Mouse (Mus musculus): Measurements from ENCODE around the gene Slc5a10. TPM values are rescaled to one million over a fixed set of nuclear protein-coding genes. Genes with fewer than 3 reads are reported as not detected.

Gene Slc5a10
- total and polyA plus RNA-seq, 3 experiments: not detected

DNA sequence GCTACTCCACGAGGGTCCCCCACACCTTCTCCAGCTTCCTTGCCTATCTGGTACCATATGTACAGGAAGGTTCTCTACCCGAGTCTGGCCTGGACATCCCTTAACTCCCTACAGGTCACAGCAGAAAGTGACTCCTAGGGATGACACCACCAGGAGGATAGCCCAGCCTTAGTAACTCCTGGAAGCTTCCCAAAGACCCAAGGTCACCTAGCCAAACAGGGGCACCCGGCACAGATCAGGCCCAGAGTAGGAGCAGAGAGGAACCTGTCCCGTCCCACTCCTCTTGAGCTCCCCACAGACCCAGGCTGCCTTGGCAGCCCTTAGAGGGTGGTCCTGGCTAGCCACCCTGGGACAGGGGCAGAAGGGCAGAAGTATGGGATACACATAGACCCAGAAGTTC lies 55.2 kb downstream of the Slc5a10 start:
- H3K9me3 ChIP-seq (replicated peaks): no peaks in the 10 kb centered on the region
- H3K27me3 ChIP-seq (ENCODE audit: insufficient read depth, low read length): peaks cover 8% of the 10 kb centered on the region
- no peak overlapping the region for H3K4me3 ChIP-seq (ENCODE audit: low read depth, low read length)
- peaks cover 38% of the 10 kb centered on the region for H3K36me3 ChIP-seq (replicated peaks)
- ATAC-seq (ENCODE audit: extremely low read depth, insufficient number of reproducible peaks, low FRiP score, poor library complexity, severe bottlenecking): no peak
- DNase-seq (ENCODE audit: low spot score): no peak
- peaks cover 7% of the 10 kb centered on the region; the same call in 1 of the 2 replicates for H3K4me1 ChIP-seq (ENCODE audit: insufficient read depth, low read depth, low read length)
- TF ChIP-seq GATA1 (IDR thresholded peaks at IDR 0.05; ENCODE audit: borderline replicate concordance, low read length) (no peak), GATA2 (IDR thresholded peaks at IDR 0.05; ENCODE audit: borderline replicate concordance, low read depth, low read length) (no peak), TAL1 (conservative IDR thresholded peaks at IDR 0.05; ENCODE audit: low read depth, low read length) (no peak), POLR2AphosphoS5 (IDR thresholded peaks at IDR 0.05; ENCODE audit: insufficient replicate concordance, low read depth, low read length) (no peak), CTCF (IDR thresholded peaks at IDR 0.05; ENCODE audit: low read depth, low read length) (no peak)

DNA sequence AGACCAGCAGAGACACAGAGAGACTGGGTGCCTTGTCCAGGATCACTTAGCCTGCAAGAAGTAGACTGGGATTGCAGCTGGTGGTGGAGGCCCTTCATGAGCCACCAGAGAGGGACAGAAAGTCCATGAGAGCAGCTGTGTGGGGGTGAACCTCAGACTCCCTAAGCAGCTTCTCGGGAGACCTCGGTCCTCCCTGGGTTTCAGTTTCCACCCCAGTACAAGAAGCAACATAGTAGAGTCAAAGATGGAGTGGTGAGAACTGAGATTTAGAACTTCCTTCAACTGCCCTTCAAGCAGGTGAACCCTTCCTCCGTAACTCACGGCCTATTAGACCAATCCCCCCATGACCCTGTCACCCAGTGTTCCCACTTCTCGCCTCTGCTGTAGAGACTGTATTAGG lies 58.4 kb downstream of the Slc5a10 start:
- H3K9me3 ChIP-seq (replicated peaks): no peaks in the 10 kb centered on the region
- peaks cover 41% of the 10 kb centered on the region for H3K36me3 ChIP-seq (replicated peaks)
- no peaks in the 10 kb centered on the region for H3K4me1 ChIP-seq (ENCODE audit: insufficient read depth, low read depth, low read length)
- H3K4me3 ChIP-seq (ENCODE audit: low read depth, low read length): no peak overlapping the region
- H3K27me3 ChIP-seq (ENCODE audit: insufficient read depth, low read length): peaks cover 11% of the 10 kb centered on the region
- ATAC-seq (ENCODE audit: extremely low read depth, insufficient number of reproducible peaks, low FRiP score, poor library complexity, severe bottlenecking) (no peak), DNase-seq (ENCODE audit: low spot score) (no peak)
- TF ChIP-seq TAL1 (conservative IDR thresholded peaks at IDR 0.05; ENCODE audit: low read depth, low read length) (no peak), GATA2 (IDR thresholded peaks at IDR 0.05; ENCODE audit: borderline replicate concordance, low read depth, low read length) (no peak), GATA1 (IDR thresholded peaks at IDR 0.05; ENCODE audit: borderline replicate concordance, low read length) (no peak), CTCF (IDR thresholded peaks at IDR 0.05; ENCODE audit: low read depth, low read length) (no peak), POLR2AphosphoS5 (IDR thresholded peaks at IDR 0.05; ENCODE audit: insufficient replicate concordance, low read depth, low read length) (no peak)

DNA sequence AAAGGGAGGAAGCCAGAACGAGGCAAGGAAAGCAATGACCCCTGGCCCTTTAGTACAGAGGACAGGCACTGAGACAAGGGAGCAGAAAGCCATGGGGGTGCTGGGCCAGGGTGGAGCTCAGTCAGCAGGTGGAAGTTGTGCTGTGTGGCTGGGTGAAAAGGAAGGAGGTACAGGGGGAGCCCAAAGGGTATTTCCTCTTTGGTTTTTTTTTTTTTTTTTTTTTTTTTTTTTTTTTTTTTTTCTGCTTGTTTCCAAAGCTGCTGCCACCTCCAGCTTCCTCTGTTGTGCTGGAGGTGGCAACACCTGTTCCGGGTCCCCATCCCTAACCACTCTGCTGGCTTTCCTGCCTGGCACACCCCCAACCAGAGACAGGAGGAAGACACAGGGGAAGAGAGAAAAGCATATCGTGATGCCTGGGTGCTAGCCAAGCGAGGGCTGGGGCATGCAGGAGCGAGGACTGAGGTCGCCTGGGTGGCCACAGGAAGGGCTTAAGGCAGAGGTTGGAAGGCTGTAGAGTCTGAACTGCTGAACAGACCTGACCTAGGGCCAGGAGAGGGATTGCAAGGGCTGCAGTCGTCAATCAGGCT lies 59.7 kb downstream of the Slc5a10 start:
- peaks cover 11% of the 10 kb centered on the region for H3K27me3 ChIP-seq (ENCODE audit: insufficient read depth, low read length)
- TF ChIP-seq GATA1 (IDR thresholded peaks at IDR 0.05; ENCODE audit: borderline replicate concordance, low read length) (no peak), GATA2 (IDR thresholded peaks at IDR 0.05; ENCODE audit: borderline replicate concordance, low read depth, low read length) (no peak), POLR2AphosphoS5 (IDR thresholded peaks at IDR 0.05; ENCODE audit: insufficient replicate concordance, low read depth, low read length) (no peak), TAL1 (conservative IDR thresholded peaks at IDR 0.05; ENCODE audit: low read depth, low read length) (no peak), CTCF (IDR thresholded peaks at IDR 0.05; ENCODE audit: low read depth, low read length) (no peak)
- peaks cover 3% of the 10 kb centered on the region; the same call in 1 of the 2 replicates for H3K4me1 ChIP-seq (ENCODE audit: insufficient read depth, low read depth, low read length)
- DNase-seq (ENCODE audit: low spot score) (no peak), ATAC-seq (ENCODE audit: extremely low read depth, insufficient number of reproducible peaks, low FRiP score, poor library complexity, severe bottlenecking) (no peak)
- H3K9me3 ChIP-seq (replicated peaks): no peaks in the 10 kb centered on the region
- H3K36me3 ChIP-seq (replicated peaks): peaks cover 41% of the 10 kb centered on the region
- H3K4me3 ChIP-seq (ENCODE audit: low read depth, low read length): no peak overlapping the region

DNA sequence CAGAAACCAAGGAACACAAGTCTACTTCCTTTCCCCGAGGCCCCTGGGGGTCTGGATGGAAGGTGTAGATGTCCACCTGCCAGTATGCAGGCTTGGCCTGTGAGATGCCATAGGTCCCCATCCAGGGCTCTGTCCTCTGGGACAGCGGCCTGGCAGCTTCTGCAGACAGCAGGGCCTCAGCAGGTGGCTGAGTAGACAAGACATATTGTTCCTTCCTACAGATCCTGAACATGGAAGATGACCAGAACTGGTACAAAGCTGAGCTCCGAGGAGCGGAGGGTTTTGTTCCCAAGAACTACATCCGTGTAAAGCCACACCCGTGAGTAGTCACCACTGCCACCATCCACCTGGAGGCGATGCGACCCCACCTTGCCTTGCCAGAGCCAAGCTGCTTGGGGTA lies 60.6 kb downstream of the Slc5a10 start:
- ATAC-seq (ENCODE audit: extremely low read depth, insufficient number of reproducible peaks, low FRiP score, poor library complexity, severe bottlenecking) (no peak), DNase-seq (ENCODE audit: low spot score) (no peak)
- Histone ChIP-seq H3K27me3 (ENCODE audit: insufficient read depth, low read length) (peaks cover 11% of the 10 kb centered on the region), H3K4me1 (ENCODE audit: insufficient read depth, low read depth, low read length) (peaks cover 3% of the 10 kb centered on the region; the same call in 1 of the 2 replicates), H3K9me3 (replicated peaks) (no peaks in the 10 kb centered on the region), H3K4me3 (ENCODE audit: low read depth, low read length) (no peak overlapping the region), H3K36me3 (replicated peaks) (peaks cover 32% of the 10 kb centered on the region)
- no peak for TF ChIP-seq TAL1 (conservative IDR thresholded peaks at IDR 0.05; ENCODE audit: low read depth, low read length)
- no peak for TF ChIP-seq POLR2AphosphoS5 (IDR thresholded peaks at IDR 0.05; ENCODE audit: insufficient replicate concordance, low read depth, low read length)
- no peak for TF ChIP-seq GATA1 (IDR thresholded peaks at IDR 0.05; ENCODE audit: borderline replicate concordance, low read length)
- no peak for TF ChIP-seq GATA2 (IDR thresholded peaks at IDR 0.05; ENCODE audit: borderline replicate concordance, low read depth, low read length)
- TF ChIP-seq CTCF (IDR thresholded peaks at IDR 0.05; ENCODE audit: low read depth, low read length): no peak

DNA sequence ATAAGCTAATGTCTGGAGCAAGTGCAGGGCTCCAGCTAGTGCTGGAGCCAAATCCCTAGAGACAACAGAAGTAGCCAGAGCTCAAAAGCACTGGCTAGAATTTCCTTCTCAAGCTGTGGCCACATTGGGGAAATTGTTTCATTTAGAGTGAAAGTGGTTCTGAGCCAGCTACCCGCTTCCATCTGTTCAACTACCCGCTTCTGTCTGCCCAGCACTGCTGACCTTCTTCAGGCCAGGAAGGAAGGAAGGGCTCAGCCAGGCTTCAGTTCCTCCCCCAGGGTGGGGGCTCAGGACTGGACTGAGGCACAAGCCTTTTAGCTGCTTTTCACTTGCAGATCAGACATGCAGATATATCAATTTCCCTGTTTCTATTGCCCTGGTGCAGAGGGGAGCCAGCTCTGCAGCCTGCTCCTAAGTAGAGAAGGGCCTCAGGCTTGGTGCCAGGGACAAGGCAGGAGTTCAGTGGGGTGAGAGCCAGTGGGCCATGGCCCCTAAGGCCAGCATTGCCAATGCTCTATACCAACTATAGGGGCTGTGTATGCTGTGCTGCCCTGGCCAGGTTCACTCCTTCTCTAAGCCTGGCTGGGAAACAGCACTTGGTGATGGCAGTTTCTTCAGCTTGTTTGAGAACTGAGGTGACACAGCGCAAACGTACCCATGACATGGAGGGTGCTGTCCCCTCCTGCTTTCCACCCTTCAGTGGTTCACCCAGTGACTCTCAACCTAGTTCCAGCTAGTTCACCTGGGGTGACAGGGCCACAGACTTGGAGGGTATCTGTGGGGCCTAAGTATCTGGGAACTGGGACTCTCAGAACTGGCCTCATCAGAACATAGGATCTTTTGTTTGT lies 61.4 kb downstream of the Slc5a10 start:
- Histone ChIP-seq H3K4me1 (ENCODE audit: insufficient read depth, low read depth, low read length) (peaks cover 7% of the 10 kb centered on the region), H3K4me3 (ENCODE audit: low read depth, low read length) (no peak overlapping the region)
- no peak for DNase-seq (ENCODE audit: low spot score)

DNA sequence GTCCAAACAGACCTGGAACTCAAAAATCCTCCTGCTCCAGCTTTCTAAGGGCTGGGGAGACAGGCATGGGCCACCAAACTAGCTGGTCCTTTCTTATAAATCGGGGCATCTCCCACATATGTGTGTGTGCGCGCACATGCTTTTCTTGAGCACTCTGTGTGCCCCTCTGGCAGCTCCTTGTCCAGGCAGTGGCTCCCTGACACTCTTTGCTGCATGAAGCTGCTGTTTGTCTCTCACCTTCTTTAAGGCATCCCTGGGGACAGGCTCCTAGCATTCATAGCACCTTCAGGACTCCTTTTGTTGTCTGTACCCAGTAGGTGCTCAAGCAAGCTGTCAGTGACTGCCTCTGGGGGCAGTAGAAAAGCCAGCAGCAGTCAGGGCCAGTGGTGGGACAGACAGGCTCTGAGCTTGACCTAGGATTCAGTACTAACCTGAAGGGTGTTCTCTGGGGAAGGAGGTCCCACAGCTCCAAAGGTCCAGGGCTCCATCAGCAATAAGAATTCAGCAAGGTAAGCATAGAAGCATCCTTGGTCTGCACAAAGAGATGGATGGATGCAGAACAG lies 62.2 kb downstream of the Slc5a10 start:
- no peak overlapping the region for H3K4me3 ChIP-seq (ENCODE audit: low read depth, low read length)
- H3K36me3 ChIP-seq (replicated peaks): peaks cover 27% of the 10 kb centered on the region
- H3K9me3 ChIP-seq (replicated peaks): no peaks in the 10 kb centered on the region
- DNase-seq (ENCODE audit: low spot score) (no peak), ATAC-seq (ENCODE audit: extremely low read depth, insufficient number of reproducible peaks, low FRiP score, poor library complexity, severe bottlenecking) (no peak)
- TF ChIP-seq TAL1 (conservative IDR thresholded peaks at IDR 0.05; ENCODE audit: low read depth, low read length): no peak
- TF ChIP-seq GATA2 (IDR thresholded peaks at IDR 0.05; ENCODE audit: borderline replicate concordance, low read depth, low read length): no peak
- TF ChIP-seq CTCF (IDR thresholded peaks at IDR 0.05; ENCODE audit: low read depth, low read length): no peak
- TF ChIP-seq GATA1 (IDR thresholded peaks at IDR 0.05; ENCODE audit: borderline replicate concordance, low read length): no peak
- TF ChIP-seq POLR2AphosphoS5 (IDR thresholded peaks at IDR 0.05; ENCODE audit: insufficient replicate concordance, low read depth, low read length): no peak
- peaks cover 14% of the 10 kb centered on the region for H3K27me3 ChIP-seq (ENCODE audit: insufficient read depth, low read length)
- peaks cover 7% of the 10 kb centered on the region for H3K4me1 ChIP-seq (ENCODE audit: insufficient read depth, low read depth, low read length)

More for the DNA sequence above, 61.4 kb downstream of the Slc5a10 start:
- H3K36me3 ChIP-seq (replicated peaks): peaks cover 27% of the 10 kb centered on the region
- ATAC-seq (ENCODE audit: extremely low read depth, insufficient number of reproducible peaks, low FRiP score, poor library complexity, severe bottlenecking): no peak
- peaks cover 14% of the 10 kb centered on the region for H3K27me3 ChIP-seq (ENCODE audit: insufficient read depth, low read length)
- no peak for TF ChIP-seq GATA1 (IDR thresholded peaks at IDR 0.05; ENCODE audit: borderline replicate concordance, low read length)
- TF ChIP-seq CTCF (IDR thresholded peaks at IDR 0.05; ENCODE audit: low read depth, low read length): no peak
- TF ChIP-seq GATA2 (IDR thresholded peaks at IDR 0.05; ENCODE audit: borderline replicate concordance, low read depth, low read length): no peak
- TF ChIP-seq TAL1 (conservative IDR thresholded peaks at IDR 0.05; ENCODE audit: low read depth, low read length): no peak
- no peak for TF ChIP-seq POLR2AphosphoS5 (IDR thresholded peaks at IDR 0.05; ENCODE audit: insufficient replicate concordance, low read depth, low read length)
- no peaks in the 10 kb centered on the region for H3K9me3 ChIP-seq (replicated peaks)

All from G1E (cell line).